Mouse (Mus musculus) kidney, adult 2 months (tissue): ENCODE measurements around the gene 4931422A03Rik.

ENCODE experiments used
- CTCF ChIP-seq: fragments of 200-500 bp; conservative IDR thresholded peaks from 2 replicates; pipeline ENCODE4 v1.5.1; 2011; ENCODE audit warnings: low read depth, mild to moderate bottlenecking, control low read depth, low read length, moderate library complexity, mixed read lengths; ENCODE audit not compliant: insufficient read depth, insufficient read length
- POLR2A ChIP-seq: fragments of 200-500 bp; IDR thresholded peaks from one replicate; pipeline ENCODE4 v1.6.1; 2011; ENCODE audit warnings: low read depth, low read length, control low read depth

- TF ChIP-seq CTCF (no peak), POLR2A (no peak)
Measured at GRCm38 (mm10) chr2:103977716-103978115, 50.4 kb downstream of the 4931422A03Rik start.
